Mouse (Mus musculus) bone marrow, adult 2 months (tissue): Measurements from ENCODE around the gene 2700049A03Rik.

Experiments
- CTCF ChIP-seq: fragments of 200-500 bp; IDR thresholded peaks from 2 replicates; pipeline ENCODE4 v1.5.1; 2011; ENCODE audit warnings: low read length, control low read depth; ENCODE audit not compliant: control insufficient read depth, insufficient read depth
- POLR2A ChIP-seq: fragments of 200-500 bp; IDR thresholded peaks from 2 replicates; pipeline ENCODE4 v1.6.1; 2011; ENCODE audit warnings: low read depth, mild to moderate bottlenecking, control low read depth, low read length, borderline replicate concordance; ENCODE audit not compliant: control insufficient read depth

- no peak for TF ChIP-seq CTCF
- no peak for TF ChIP-seq POLR2A
These were observed 116.0 kb downstream of the 2700049A03Rik start for GRCm38 (mm10) chr12:71252509-71253167.
